Mouse (Mus musculus) splenic B cell, adult 2 months (primary cell): ENCODE measurements at regions not wholly inside any gene's neighbourhood (a gene's known extent, or its start where the extent isn't known, plus 50 kb on each side); places are given as distances from the start of the nearest gene placed in this dataset.
A peak's percentile ranks its signal among the peaks of the same experiment; 100 is the strongest.
"Not testable (repeated sequence)": the region's sequence is repeated elsewhere in the genome, so short reads cannot be mapped to it uniquely, and the experiment has no call there.

Experiments used
- DNase-seq: peaks from one replicate; pipeline ENCODE4 v3.0.0-alpha.2; 2011; ENCODE audit warnings: low read depth, low spot score
- H3K27me3 ChIP-seq: 2 replicates; pipeline ENCODE4 v1.6.1; 2012; ENCODE audit warnings: mild to moderate bottlenecking, low read length, moderate library complexity, mixed read lengths; ENCODE audit not compliant: control insufficient read depth, poor library complexity, insufficient read depth, severe bottlenecking
- H3K36me3 ChIP-seq: 2 replicates; pipeline ENCODE4 v1.6.1; 2012; ENCODE audit warnings: mild to moderate bottlenecking, low read length, moderate library complexity, mixed read lengths; ENCODE audit not compliant: control insufficient read depth, poor library complexity, insufficient read depth, severe bottlenecking

GRCm38 (mm10) chr6:123930951-123931350 is 77.7 kb upstream of the Vmn2r25 start:
- not testable (repeated sequence) for H3K27me3 ChIP-seq, H3K36me3 ChIP-seq
- peak; percentile 42 for DNase-seq

- Histone ChIP-seq H3K36me3 (no peaks in the 10 kb centered on the region), H3K27me3 (no peaks in the 10 kb centered on the region)
- peak; percentile 46 for DNase-seq
These were observed 84.7 kb upstream of the Vmn2r25 start for GRCm38 (mm10) chr6:123937930-123938329.

- Histone ChIP-seq H3K27me3 (no peaks in the 10 kb centered on the region), H3K36me3 (no peaks in the 10 kb centered on the region)
- DNase-seq: peak; percentile 79
These were observed 63.0 kb upstream of the Vmn2r26 start for GRCm38 (mm10) chr6:123961321-123961720.

- Histone ChIP-seq H3K27me3 (no peaks in the 10 kb centered on the region), H3K36me3 (no peaks in the 10 kb centered on the region)
- DNase-seq: peak; percentile 17
These were observed 53.2 kb upstream of the Vmn2r26 start for GRCm38 (mm10) chr6:123971180-123971579.
